Mouse (Mus musculus) CH12.LX (cell line): ENCODE data around the gene Alkbh6. TPM values are rescaled to one million over a fixed set of nuclear protein-coding genes. Genes with fewer than 3 reads are reported as not detected.

Experiments
- DNase-seq: peaks from one replicate; pipeline ENCODE4 v3.0.0-alpha.2; 2013; ENCODE audit errors: extremely low read depth
- H3K27ac ChIP-seq: 2 replicates; pipeline ENCODE4 v1.5.1; 2012; ENCODE audit warnings: low read depth, mild to moderate bottlenecking, control low read depth, moderate library complexity; ENCODE audit not compliant: insufficient read depth
- H3K27me3 ChIP-seq: replicated peaks from 2 replicates; pipeline ENCODE3; 2012; ENCODE audit warnings: inconsistent platforms
- H3K36me3 ChIP-seq, 2 experiments: replicated peaks in 1 of 2; 2 replicates each; pipeline versions ENCODE3 to v1.6.1; 2012; ENCODE audit warnings: inconsistent platforms in 1 of 2, low read length in 1 of 2, mild to moderate bottlenecking in 1 of 2, mixed read lengths in 1 of 2, moderate library complexity in 1 of 2; ENCODE audit not compliant: control insufficient read depth in 1 of 2, insufficient read depth in 1 of 2
- H3K4me1 ChIP-seq, 2 experiments: 2 replicates each; pipeline ENCODE4 v1.6.1; 2012; ENCODE audit warnings: inconsistent platforms in 1 of 2, moderate library complexity in 1 of 2; ENCODE audit not compliant: insufficient read depth in 2 of 2, control insufficient read depth in 1 of 2
- H3K4me2 ChIP-seq: 2 replicates; pipeline ENCODE4 v1.6.1; 2012; ENCODE audit warnings: low read depth, mild to moderate bottlenecking, control low read depth; ENCODE audit not compliant: poor library complexity, insufficient read depth, severe bottlenecking
- H3K4me3 ChIP-seq, 3 experiments: fragments of 150-350 bp in 1 of 3; sonication (generic) in 1 of 3; replicated peaks in 1 of 3; 2 replicates each; pipeline versions ENCODE3 to v1.5.1; 2011 to 2012; ENCODE audit warnings: low read depth in 2 of 3, low read length in 2 of 3, mild to moderate bottlenecking in 2 of 3, moderate library complexity in 2 of 3, control low read depth in 1 of 3, improper control_type of control experiment in 1 of 3, inconsistent platforms in 1 of 3, mixed read lengths in 1 of 3; ENCODE audit not compliant: poor library complexity in 1 of 3
- H3K79me2 ChIP-seq: replicated peaks from 2 replicates; pipeline ENCODE4 v1.6.1; 2012; ENCODE audit warnings: mild to moderate bottlenecking, moderate library complexity; ENCODE audit not compliant: control insufficient read depth, poor library complexity, insufficient read depth, severe bottlenecking; ENCODE audit errors: extremely low read depth
- H3K9ac ChIP-seq: 2 replicates; pipeline ENCODE4 v1.6.1; 2012; ENCODE audit warnings: low read depth, mild to moderate bottlenecking, control low read depth, moderate library complexity; ENCODE audit not compliant: insufficient read depth
- H3K9me3 ChIP-seq: replicated peaks from 2 replicates; pipeline ENCODE3; 2012; ENCODE audit warnings: low read length, inconsistent platforms, mixed read lengths
- CHD2 ChIP-seq: IDR thresholded peaks from 2 replicates; pipeline ENCODE4 v1.6.1; 2011; ENCODE audit warnings: low read length, improper control_type of control experiment
- CTCF ChIP-seq, 2 experiments: IDR thresholded peaks in 1 of 2; conservative IDR thresholded peaks in 1 of 2; 2 replicates each; pipeline ENCODE4 v1.5.1; 2011 to 2012; ENCODE audit warnings: low read depth in 2 of 2, low read length in 2 of 2, improper control_type of control experiment in 1 of 2, inconsistent platforms in 1 of 2, mild to moderate bottlenecking in 1 of 2, moderate library complexity in 1 of 2
- E2F4 ChIP-seq: IDR thresholded peaks from 2 replicates; pipeline ENCODE4 v1.6.1; 2011; ENCODE audit warnings: low read depth, low read length, improper control_type of control experiment; ENCODE audit not compliant: insufficient replicate concordance
- ELF1 ChIP-seq: IDR thresholded peaks from 2 replicates; pipeline ENCODE4 v1.6.1; 2014; ENCODE audit warnings: low read depth, mild to moderate bottlenecking, inconsistent platforms, low read length, improper control_type of control experiment
- ETS1 ChIP-seq: conservative IDR thresholded peaks from 2 replicates; pipeline ENCODE4 v1.6.1; 2012; ENCODE audit warnings: low read depth, mild to moderate bottlenecking, inconsistent platforms, low read length, improper control_type of control experiment, moderate library complexity
- GABPA ChIP-seq: IDR thresholded peaks from 2 replicates; pipeline ENCODE4 v1.6.1; 2012; ENCODE audit warnings: low read depth, low read length, improper control_type of control experiment, inconsistent platforms; ENCODE audit not compliant: insufficient replicate concordance
- IRF4 ChIP-seq: IDR thresholded peaks from 2 replicates; pipeline ENCODE4 v1.6.1; 2014; ENCODE audit warnings: low read depth, mild to moderate bottlenecking, inconsistent platforms, low read length, improper control_type of control experiment
- KAT2A ChIP-seq: IDR thresholded peaks from 2 replicates; pipeline ENCODE4 v1.6.1; 2012; ENCODE audit warnings: low read length, improper control_type of control experiment, inconsistent platforms; ENCODE audit not compliant: insufficient replicate concordance
- MAX ChIP-seq: IDR thresholded peaks from 2 replicates; pipeline ENCODE4 v1.6.1; 2011; ENCODE audit warnings: low read length, improper control_type of control experiment
- MEF2A ChIP-seq: IDR thresholded peaks from 2 replicates; pipeline ENCODE4 v1.6.1; 2014; ENCODE audit warnings: low read depth, mild to moderate bottlenecking, inconsistent platforms, low read length, improper control_type of control experiment, borderline replicate concordance
- MXI1 ChIP-seq: IDR thresholded peaks from 2 replicates; pipeline ENCODE4 v1.6.1; 2011; ENCODE audit warnings: mild to moderate bottlenecking, low read depth, low read length, improper control_type of control experiment
- PAX5 ChIP-seq: IDR thresholded peaks from 2 replicates; pipeline ENCODE4 v1.6.1; 2012; ENCODE audit warnings: low read length, inconsistent platforms, mixed read lengths
- RAD21 ChIP-seq: IDR thresholded peaks from 2 replicates; pipeline ENCODE4 v1.6.1; 2011; ENCODE audit warnings: low read depth, mild to moderate bottlenecking, low read length, improper control_type of control experiment, moderate library complexity
- SIN3A ChIP-seq: IDR thresholded peaks from 2 replicates; pipeline ENCODE4 v1.6.1; 2012; ENCODE audit warnings: low read length, improper control_type of control experiment, inconsistent platforms
- SMC3 ChIP-seq: IDR thresholded peaks from 2 replicates; pipeline ENCODE4 v1.6.1; 2011; ENCODE audit warnings: low read depth, low read length, improper control_type of control experiment
- TBP ChIP-seq: conservative IDR thresholded peaks from 2 replicates; pipeline ENCODE4 v1.6.1; 2011; ENCODE audit warnings: low read depth, low read length, improper control_type of control experiment
- TCF12 ChIP-seq: IDR thresholded peaks from 2 replicates; pipeline ENCODE4 v1.6.1; 2014; ENCODE audit warnings: low read depth, mild to moderate bottlenecking, inconsistent platforms, low read length, improper control_type of control experiment
- UBTF ChIP-seq: IDR thresholded peaks from 2 replicates; pipeline ENCODE4 v1.6.1; 2012; ENCODE audit warnings: low read depth, mild to moderate bottlenecking, inconsistent platforms, low read length, improper control_type of control experiment, moderate library complexity
- ZKSCAN1 ChIP-seq: IDR thresholded peaks from 2 replicates; pipeline ENCODE4 v1.6.1; 2012; ENCODE audit warnings: low read depth, inconsistent platforms, low read length, improper control_type of control experiment, borderline replicate concordance
- dilution Hi-C: fragments of 300-500 bp; cut with MboI; formaldehyde crosslinking; loops from 2 replicates; pipeline ENCODE4 v1.14.3; 2020; ENCODE audit warnings: low sequenced_read_pairs; ENCODE audit not compliant: extremely low pct_unique_long_range_greater_than_20kb, extremely low pct_ligation_motif_present
- in situ Hi-C: fragments of 300-500 bp; cut with MboI; formaldehyde crosslinking; loops from 3 replicates; pipeline ENCODE4 v1.14.3; 2019; ENCODE audit warnings: low sequenced_read_pairs, low pct_ligation_motif_present, low pct_unique_long_range_greater_than_20kb, mixed read lengths
- polyA plus RNA-seq: library from polyadenylated mRNA; unstranded; fragments of >175 nt; gene quantifications from 2 replicates; pipeline ENCODE4 v1.2.1, GENCODE M21; 2012; ENCODE audit warnings: low read depth; ENCODE audit not compliant: insufficient read length
- total RNA-seq, 2 experiments: library from RNA; depleted of rRNA; stranded (reverse); fragments of 300-350 nt in 1 of 2; fragments of >200 nt in 1 of 2; gene quantifications; 2 replicates each; pipeline ENCODE4 v1.2.3; 2012 to 2014

The Alkbh6 gene
- total and polyA plus RNA-seq, 3 experiments = 25.2 to 35.7 (median 28.8) TPM

- TF ChIP-seq ELF1 (no peak), ZKSCAN1 (no peak), TCF12 (no peak), MEF2A (no peak), PAX5 (no peak)
- Histone ChIP-seq H3K4me3 (no peak overlapping the region), H3K4me2 (no peak overlapping the region), H3K4me1 (peaks cover 13 to 40% of the 10 kb centered on the region in 2 experiments), H3K36me3 (peaks cover 0 to 15% of the 10 kb centered on the region in 2 experiments), H3K27ac (no peak overlapping the region), H3K79me2 (no peaks in the 10 kb centered on the region), H3K27me3 (peaks cover 20% of the 10 kb centered on the region), H3K9me3 (peaks cover 18% of the 10 kb centered on the region), H3K9ac (no peak overlapping the region)
- dilution Hi-C loops = no loop called here
- in situ Hi-C loops = no loop called here
- no peak for DNase-seq
These were observed 15.9 kb downstream of the Alkbh6 start for GRCm38 (mm10) chr7:30324300-30324944.

GRCm38 (mm10) chr7:30325364-30325763 lies 16.8 kb downstream of the Alkbh6 start:
- Histone ChIP-seq H3K4me2 (no peak overlapping the region), H3K27ac (no peak overlapping the region), H3K4me3 (no peak overlapping the region), H3K4me1 (peaks cover 13 to 37% of the 10 kb centered on the region in 2 experiments), H3K36me3 (peaks cover 0 to 5% of the 10 kb centered on the region in 2 experiments), H3K27me3 (peaks cover 28% of the 10 kb centered on the region), H3K9me3 (peaks cover 18% of the 10 kb centered on the region), H3K79me2 (no peaks in the 10 kb centered on the region), H3K9ac (no peak overlapping the region)
- DNase-seq = peak; percentile 70
- TF ChIP-seq CTCF (conservative IDR thresholded peaks at IDR 0.05 in 1 of 2, IDR thresholded peaks at IDR 0.05 in 1 of 2; ENCODE audit: low read depth in 2 of 2, low read length in 2 of 2) = peak; percentile 64 to 65
- TF ChIP-seq RAD21 = peak; percentile 41
- peak; percentile 22 for TF ChIP-seq SMC3
- TF ChIP-seq TCF12 = no peak
- dilution Hi-C loops (no loop called here), in situ Hi-C loops (no loop called here)

GRCm38 (mm10) chr7:30326427-30326826 lies 17.9 kb downstream of the Alkbh6 start:
- Histone ChIP-seq H3K27ac (no peak overlapping the region), H3K4me2 (no peak overlapping the region)
- TF ChIP-seq CHD2 = no peak
- TF ChIP-seq MAX = no peak
- no peak for TF ChIP-seq SIN3A
- TF ChIP-seq TBP = no peak
- no peak for TF ChIP-seq MXI1
- TF ChIP-seq ETS1 = no peak
- no peak for TF ChIP-seq KAT2A
- no peak for TF ChIP-seq ELF1
- no peak for TF ChIP-seq ZKSCAN1
- TF ChIP-seq E2F4 = no peak
- no peak for TF ChIP-seq UBTF
- no peak for TF ChIP-seq RAD21
- TF ChIP-seq GABPA = no peak
- no peak for TF ChIP-seq IRF4
- TF ChIP-seq, all 38 proteins: peak for 0
- peaks cover 8 to 27% of the 10 kb centered on the region in 2 experiments for H3K4me1 ChIP-seq
- H3K79me2 ChIP-seq = no peaks in the 10 kb centered on the region
- H3K4me3 ChIP-seq = no peak overlapping the region
- H3K27me3 ChIP-seq = peaks cover 36% of the 10 kb centered on the region
- DNase-seq = no peak
- dilution Hi-C loops = no loop called here
- no peak overlapping the region for H3K9ac ChIP-seq
- in situ Hi-C loops = no loop called here
- no peaks in the 10 kb centered on the region for H3K36me3 ChIP-seq
- H3K9me3 ChIP-seq = peaks cover 18% of the 10 kb centered on the region
